ENCODE assay signal across 15 mouse cellular contexts in the genomic region with DNA sequence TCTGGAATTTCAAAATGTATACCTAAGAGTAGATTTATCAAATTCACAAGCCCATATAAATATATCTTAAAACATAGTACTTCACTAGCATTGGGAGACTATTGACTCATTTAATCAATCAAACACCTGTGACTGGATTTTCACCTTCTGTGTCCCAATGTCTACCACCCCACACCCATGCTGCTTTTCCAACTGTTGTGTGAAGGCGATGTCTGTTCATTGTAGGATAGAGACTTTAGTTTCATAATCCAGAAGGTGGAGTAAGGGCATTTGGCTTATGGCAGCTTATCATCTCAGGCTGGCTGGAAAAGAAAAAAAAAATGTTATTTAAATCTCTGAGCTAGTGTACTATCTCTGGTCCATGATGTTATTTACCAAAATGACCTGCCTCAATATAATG.
"Had no signal": no experiment of that assay in that cellular context is flagged by ENCODE, and none has a peak within 500 bp of the region (broad histone marks: within the 10 kb centered on the region; RNA-seq: fewer than 3 reads in every experiment).

No protein-coding gene starts in this region.

- H3K9me3 ChIP-seq: limb, embryonic 15.5 days; liver, embryonic 12.5 days had no signal

- H3K27me3 ChIP-seq: limb, embryonic 15.5 days; liver, embryonic 12.5 days; megakaryocyte, embryonic 14.5 days had no signal

- H3K4me2 ChIP-seq: limb, embryonic 15.5 days; liver, embryonic 12.5 days; lung, embryonic 14.5 days; midbrain, embryonic 11.5 days had no signal

- DNase-seq: kidney, postnatal 36 days; lung, embryonic 14.5 days; lung, postnatal 10 days; right cerebral cortex, adult 18-20 months; right cerebral cortex, postnatal 25 days; thymus, postnatal 4 days had no signal

- H3K9ac ChIP-seq: limb, embryonic 15.5 days; liver, embryonic 12.5 days; lung, embryonic 14.5 days had no signal

- H3K27ac ChIP-seq: kidney, postnatal 0 days; layer of hippocampus, adult 2 months; limb, embryonic 15.5 days; liver, embryonic 12.5 days; macrophage; stomach, postnatal 0 days had no signal

- H3K4me1 ChIP-seq: limb, embryonic 15.5 days; liver, embryonic 12.5 days; megakaryocyte, embryonic 14.5 days had no signal

- ATAC-seq: liver, embryonic 12.5 days; midbrain, embryonic 16.5 days had no signal

- H3K36me3 ChIP-seq: limb, embryonic 15.5 days; liver, embryonic 12.5 days had no signal

- H3K4me3 ChIP-seq: layer of hippocampus, adult 2 months; limb, embryonic 15.5 days; liver, embryonic 12.5 days; megakaryocyte, embryonic 14.5 days had no signal
